Mouse (Mus musculus) liver, embryonic 14.5 days (tissue): Measurements from ENCODE around the gene Birc5. TPM values are rescaled to one million over a fixed set of nuclear protein-coding genes. Genes with fewer than 3 reads are reported as not detected.

ENCODE experiments used
- ATAC-seq: fragments of 200-750 bp; cut with Nextera tagmentation; 2 replicates; pipeline ENCODE4 v1.8.0; 2017; ENCODE audit warnings: moderate number of reproducible peaks, mild to moderate bottlenecking, moderate library complexity; ENCODE audit not compliant: insufficient read depth
- DNase-seq, 3 experiments: peaks; one replicate each; pipeline ENCODE4 v3.0.0-alpha.2; 2012 to 2013; ENCODE audit warnings: low read depth in 3 of 3, low spot score in 3 of 3
- H3K27ac ChIP-seq: fragments of 300-500 bp; sonication (generic); 2 replicates; pipeline ENCODE4 v1.5.1; 2014; ENCODE audit warnings: moderate library complexity, mild to moderate bottlenecking, control low read depth, inconsistent platforms
- H3K27me3 ChIP-seq: fragments of 300-500 bp; sonication (generic); 2 replicates; pipeline ENCODE4 v1.6.1; 2014; ENCODE audit warnings: mild to moderate bottlenecking, low read length, moderate library complexity; ENCODE audit not compliant: control insufficient read depth, insufficient read depth
- H3K36me3 ChIP-seq: fragments of 300-500 bp; sonication (generic); replicated peaks from 2 replicates; pipeline ENCODE4 v1.6.1; 2014; ENCODE audit warnings: low read depth; ENCODE audit not compliant: control insufficient read depth, insufficient read depth
- H3K4me1 ChIP-seq, 2 experiments: fragments of 200-500 bp in 1 of 2; fragments of 300-500 bp in 1 of 2; sonication (generic) in 1 of 2; replicated peaks; 2 replicates each; pipeline ENCODE4 v1.6.1; 2012 to 2014; ENCODE audit warnings: antibody characterized with exemption in 1 of 2, inconsistent platforms in 1 of 2, low read length in 1 of 2; ENCODE audit not compliant: control insufficient read depth in 2 of 2, insufficient read depth in 2 of 2
- H3K4me2 ChIP-seq: fragments of 300-500 bp; sonication (generic); 2 replicates; pipeline ENCODE4 v1.6.1; 2014; ENCODE audit warnings: low read depth, mild to moderate bottlenecking, control low read depth, moderate library complexity
- H3K4me3 ChIP-seq, 2 experiments: fragments of 200-500 bp in 1 of 2; fragments of 300-500 bp in 1 of 2; sonication (generic) in 1 of 2; 2 replicates each; pipeline ENCODE4 v1.5.1; 2012 to 2014; ENCODE audit warnings: low read depth in 2 of 2, low read length in 2 of 2, mild to moderate bottlenecking in 2 of 2, control low read depth in 1 of 2, inconsistent platforms in 1 of 2, moderate library complexity in 1 of 2; ENCODE audit not compliant: insufficient read depth in 1 of 2
- H3K9ac ChIP-seq: fragments of 300-500 bp; sonication (generic); replicated peaks from 2 replicates; pipeline ENCODE4 v1.6.1; 2014; ENCODE audit warnings: mild to moderate bottlenecking, control low read depth, moderate library complexity
- H3K9me3 ChIP-seq: fragments of 300-500 bp; sonication (generic); 2 replicates; pipeline ENCODE4 v1.6.1; 2016; ENCODE audit warnings: low read length, mixed read lengths; ENCODE audit not compliant: control insufficient read depth
- CTCF ChIP-seq: IDR thresholded peaks from 2 replicates; pipeline ENCODE4 v1.5.1; 2016; ENCODE audit warnings: antibody characterized with exemption, low read depth, control low read depth
- EP300 ChIP-seq: IDR thresholded peaks from 2 replicates; pipeline ENCODE4 v1.6.1; 2016; ENCODE audit warnings: antibody characterized with exemption, low read depth
- WGBS: fragments of 180-500 bp; shearing (Covaris S2); extraction: QIAGEN DNeasy Blood & Tissue Kit; methylation state at CpG from one replicate; pipeline ENCODE4 v1.1.7; 2014; ENCODE audit not compliant: insufficient replicate concordance; 5-methylcytosine and 5-hydroxymethylcytosine counted together
- polyA plus RNA-seq, 2 experiments: library from polyadenylated mRNA; depleted of rRNA in 1 of 2; stranded (reverse) in 1 of 2; unstranded in 1 of 2; fragments of >200 nt; fragmentation: Nextera tagmentation in 1 of 2; extraction: Ambion mirVana in 1 of 2; gene quantifications; 2 replicates each; pipeline versions ENCODE4 v1.2.1 to v1.2.3; 2012 to 2014

The Birc5 gene
- polyA plus RNA-seq, 2 experiments = 181 to 373 TPM

DNA sequence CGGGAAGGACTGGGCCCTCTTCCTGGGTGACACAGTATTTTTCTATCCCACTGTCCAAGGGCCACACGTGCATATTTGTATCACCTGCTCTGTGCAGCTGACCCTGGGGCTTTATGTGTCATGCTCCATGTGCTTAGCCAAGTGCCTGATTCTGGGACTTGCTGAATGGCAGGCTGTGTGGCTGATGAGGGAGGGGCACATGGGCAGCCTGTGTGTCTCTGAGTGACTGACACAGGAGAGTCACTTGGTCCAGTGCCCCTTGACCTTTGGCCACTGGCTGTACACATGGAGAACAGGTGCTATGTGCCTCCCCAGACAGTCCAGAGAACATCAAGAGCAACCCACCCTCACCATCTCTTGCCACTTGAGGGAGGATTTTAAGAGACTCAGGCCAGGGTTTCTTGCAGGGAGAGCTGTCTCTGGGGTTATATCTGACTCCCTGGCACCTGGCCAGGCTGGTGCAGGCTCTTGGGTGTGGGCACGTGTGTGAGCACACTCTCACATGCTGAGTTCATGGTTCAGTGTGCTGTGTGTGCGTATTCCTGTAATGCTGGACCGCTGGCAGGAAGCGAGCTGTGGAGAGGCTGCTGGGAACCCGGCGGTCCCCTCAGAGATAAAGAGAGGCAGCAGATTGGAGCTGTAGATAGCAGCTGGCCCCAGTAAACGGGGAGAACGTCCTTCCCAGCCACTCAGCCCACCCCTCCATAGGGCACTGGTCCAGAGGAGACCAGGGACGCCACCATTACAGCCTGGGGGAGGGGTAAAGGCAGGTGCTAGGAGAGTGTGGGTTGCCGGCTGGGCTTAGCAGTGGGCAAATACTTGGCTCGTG is 29.1 kb downstream of the Birc5 start:
- Histone ChIP-seq H3K4me3 (no peak overlapping the region), H3K36me3 (no peaks in the 10 kb centered on the region), H3K9me3 (no peaks in the 10 kb centered on the region), H3K4me1 (peaks cover 4 to 29% of the 10 kb centered on the region in 2 experiments; a peak in 2 of 4 replicates), H3K9ac (no peak overlapping the region), H3K27me3 (peaks cover 6% of the 10 kb centered on the region), H3K27ac (no peak overlapping the region), H3K4me2 (peak overlapping the region; percentile 18; the same call in 1 of the 2 replicates)
- DNase-seq (peak in 1 of 3 experiments; percentile 16), ATAC-seq (peak; percentile 10; the same call in 1 of the 2 replicates)
- no peak for TF ChIP-seq CTCF
- TF ChIP-seq EP300 = no peak
- 8% methylated on average over 13 of the region's 13 CpGs for WGBS

DNA sequence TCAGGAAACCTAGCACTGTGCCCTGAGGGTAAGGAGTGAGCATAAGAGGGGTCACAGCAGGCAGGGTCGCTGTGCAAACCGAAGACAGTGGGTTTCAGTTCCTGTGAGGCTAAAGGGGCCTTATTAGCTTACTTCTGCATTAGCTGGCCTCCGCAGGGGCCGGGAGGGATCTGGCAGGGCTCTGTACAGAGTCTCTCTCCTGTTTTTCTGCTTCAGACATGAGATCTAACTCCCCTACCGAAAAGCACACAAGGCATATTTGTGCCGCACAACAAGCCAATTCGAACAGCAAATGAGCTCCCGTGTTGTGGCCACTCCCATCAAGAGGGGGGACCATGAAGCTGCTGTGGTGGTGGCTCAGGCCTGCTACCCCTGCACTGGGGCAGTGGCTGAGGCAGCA is 29.8 kb downstream of the Birc5 start:
- peaks cover 4 to 27% of the 10 kb centered on the region in 2 experiments; a peak in 2 of 4 replicates for H3K4me1 ChIP-seq
- no peak for ATAC-seq
- no peaks in the 10 kb centered on the region for H3K9me3 ChIP-seq

DNA sequence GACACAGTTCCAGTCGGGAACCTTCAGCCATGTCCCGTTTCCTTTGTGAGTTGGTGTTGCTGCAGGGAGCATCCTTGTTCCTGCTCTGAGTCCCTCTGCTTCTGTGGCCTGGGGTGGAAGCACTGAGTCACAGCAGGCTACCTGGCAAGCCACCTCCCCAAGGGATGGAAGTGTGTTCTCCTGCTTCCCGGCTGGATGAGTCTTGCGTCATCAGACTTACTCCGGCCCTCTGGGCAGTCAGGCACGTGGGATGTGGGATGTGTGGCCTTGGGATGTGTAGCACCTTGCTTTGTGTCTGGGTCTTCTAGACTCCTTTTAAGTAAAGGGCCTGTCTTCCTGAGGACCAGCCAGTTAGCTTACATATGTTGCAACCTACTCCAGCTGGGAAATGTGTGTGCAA is 30.6 kb downstream of the Birc5 start:
- no peaks in the 10 kb centered on the region for H3K36me3 ChIP-seq
- H3K4me2 ChIP-seq = no peak overlapping the region
- no peaks in the 10 kb centered on the region for H3K9me3 ChIP-seq
- H3K27ac ChIP-seq = no peak overlapping the region
- no peak overlapping the region for H3K9ac ChIP-seq
- ATAC-seq = no peak
- no peaks in the 10 kb centered on the region for H3K27me3 ChIP-seq
- TF ChIP-seq EP300 (no peak), CTCF (no peak)
- 66% methylated on average over 6 of the region's 6 CpGs for WGBS
- H3K4me1 ChIP-seq = peaks cover 4 to 27% of the 10 kb centered on the region in 2 experiments; a peak in 2 of 4 replicates
- no peak for DNase-seq
- H3K4me3 ChIP-seq = no peak overlapping the region

More for the DNA sequence above, 29.8 kb downstream of the Birc5 start:
- Histone ChIP-seq H3K4me3 (no peak overlapping the region), H3K4me2 (no peak overlapping the region; the same call in 1 of the 2 replicates), H3K36me3 (no peaks in the 10 kb centered on the region), H3K9ac (no peak overlapping the region), H3K27me3 (no peaks in the 10 kb centered on the region), H3K27ac (no peak overlapping the region)
- no peak for DNase-seq
- WGBS = 11% methylated on average over 8 of the region's 8 CpGs
- TF ChIP-seq EP300 (no peak), CTCF (no peak)

DNA sequence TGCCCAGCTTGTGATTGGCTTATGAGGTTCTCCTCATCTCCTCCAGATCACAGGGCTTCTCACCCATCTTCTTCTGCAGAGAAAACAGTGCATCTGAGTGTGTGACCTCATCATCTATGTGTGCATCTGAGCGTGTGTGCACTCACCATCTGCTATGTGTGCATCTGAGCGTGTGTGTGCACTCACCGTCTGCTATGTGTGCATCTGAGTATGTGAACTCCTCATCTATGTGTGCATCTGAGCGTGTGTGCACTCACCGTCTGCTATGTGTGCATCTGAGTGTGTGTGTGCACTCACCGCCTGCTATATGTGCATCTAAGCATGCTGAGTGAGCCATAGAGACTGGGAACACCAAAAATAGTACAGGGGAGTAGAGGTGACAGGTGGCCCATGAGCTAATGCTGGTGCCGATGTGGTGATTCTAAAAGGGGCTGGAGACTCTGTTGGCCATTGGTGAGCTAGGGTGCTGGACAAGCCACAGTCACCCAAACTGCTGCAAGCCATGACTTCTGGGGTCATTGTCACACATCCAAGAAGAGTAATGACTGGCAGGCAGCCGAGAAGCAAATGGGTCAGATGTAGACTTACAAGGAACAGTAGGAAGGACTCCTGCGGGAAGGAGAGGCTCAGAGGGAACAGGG is 31.4 kb downstream of the Birc5 start:
- ATAC-seq = no peak
- H3K36me3 ChIP-seq = no peaks in the 10 kb centered on the region
- peaks cover 4 to 27% of the 10 kb centered on the region in 2 experiments; a peak in 2 of 4 replicates for H3K4me1 ChIP-seq
- H3K27ac ChIP-seq = no peak overlapping the region
- TF ChIP-seq CTCF = no peak
- no peak for TF ChIP-seq EP300
- no peak overlapping the region for H3K9ac ChIP-seq
- no peaks in the 10 kb centered on the region for H3K9me3 ChIP-seq
- no peaks in the 10 kb centered on the region for H3K27me3 ChIP-seq
- no peak overlapping the region for H3K4me3 ChIP-seq
- WGBS = 66% methylated on average over 9 of the region's 9 CpGs
- DNase-seq = no peak
- no peak overlapping the region for H3K4me2 ChIP-seq

DNA sequence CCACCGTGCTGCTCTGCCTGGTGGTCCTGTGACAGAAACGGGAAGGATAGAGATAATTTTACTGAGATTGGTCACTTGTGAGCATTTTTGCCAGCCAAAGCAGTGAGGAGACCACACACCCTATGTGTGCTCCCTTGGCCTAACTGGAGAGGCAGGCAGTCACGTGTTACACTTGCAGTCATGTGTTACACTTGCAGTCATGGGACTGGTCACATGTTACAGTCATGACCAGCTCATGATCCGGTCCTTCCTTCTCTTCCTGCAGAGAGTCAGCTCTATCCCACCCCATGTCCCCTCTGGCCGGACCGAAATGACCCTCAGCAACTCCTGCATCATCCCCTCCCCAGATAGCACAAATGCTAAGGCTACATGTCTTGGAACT is 31.9 kb downstream of the Birc5 start:
- no peaks in the 10 kb centered on the region for H3K27me3 ChIP-seq
- no peak for ATAC-seq
- WGBS = 54% methylated on average over 6 of the region's 6 CpGs
- no peak overlapping the region for H3K27ac ChIP-seq
- TF ChIP-seq CTCF (no peak), EP300 (no peak)
- H3K36me3 ChIP-seq = no peaks in the 10 kb centered on the region
- no peak for DNase-seq
- H3K4me2 ChIP-seq = no peak overlapping the region
- H3K9ac ChIP-seq = no peak overlapping the region
- peaks cover 4 to 27% of the 10 kb centered on the region in 2 experiments; a peak in 2 of 4 replicates for H3K4me1 ChIP-seq
- H3K4me3 ChIP-seq = no peak overlapping the region
- no peaks in the 10 kb centered on the region for H3K9me3 ChIP-seq
